In genomic region chr4:87359483-87359882, GRCm38 (mm10) we compare ENCODE assay signal across 8 mouse cellular contexts.
DNase-seq lines count a peak whose midpoint lies in the region; ATAC-seq lines count a peak whose summit lies in the region.

No protein-coding gene starts in this region.

- H3K27me3 ChIP-seq in megakaryocyte, embryonic 14.5 days (replicated peaks), result no peaks in the 10 kb centered on the region
- H3K27me3 ChIP-seq in heart, embryonic 12.5 days (replicated peaks), result no peaks in the 10 kb centered on the region
- no peaks in the 10 kb centered on the region for H3K27me3 ChIP-seq in intestine, embryonic 15.5 days (replicated peaks)

- WGBS in heart, embryonic 12.5 days, result 33% methylated on average over 9 of the region's 9 CpGs
- WGBS in intestine, embryonic 15.5 days, result 41% methylated on average over 9 of the region's 9 CpGs

- H3K27ac ChIP-seq in heart, embryonic 12.5 days (ENCODE audit: poor library complexity, severe bottlenecking), result no peak overlapping the region
- H3K27ac ChIP-seq in intestine, embryonic 15.5 days, result no peak overlapping the region

- no peaks in the 10 kb centered on the region for H3K9me3 ChIP-seq in megakaryocyte, embryonic 14.5 days
- no peaks in the 10 kb centered on the region for H3K9me3 ChIP-seq in heart, embryonic 12.5 days (replicated peaks)
- H3K9me3 ChIP-seq in intestine, embryonic 15.5 days, result no peaks in the 10 kb centered on the region

- H3K9ac ChIP-seq in heart, embryonic 12.5 days, result no peak overlapping the region
- H3K9ac ChIP-seq in intestine, embryonic 15.5 days, result no peak overlapping the region

- ATAC-seq in megakaryocyte, adult 5-6 weeks (ENCODE audit: poor library complexity, severe bottlenecking), result no peak
- ATAC-seq in heart, embryonic 12.5 days (ENCODE audit: insufficient number of reproducible peaks, low FRiP score), result no peak
- ATAC-seq in intestine, embryonic 15.5 days, result no peak

- H3K4me1 ChIP-seq in megakaryocyte, embryonic 14.5 days, result peaks cover 6% of the 10 kb centered on the region
- no peaks in the 10 kb centered on the region; the same call in 1 of the 2 replicates for H3K4me1 ChIP-seq in heart, embryonic 12.5 days (replicated peaks)
- 0 out of 2 replicates have a peak, but pooled peaks cover 2% of the 10 kb centered on the region for H3K4me1 ChIP-seq in intestine, embryonic 15.5 days (replicated peaks)

- H3K36me3 ChIP-seq in megakaryocyte, embryonic 14.5 days (replicated peaks; ENCODE audit: low read length), result no peaks in the 10 kb centered on the region
- no peaks in the 10 kb centered on the region for H3K36me3 ChIP-seq in heart, embryonic 12.5 days
- H3K36me3 ChIP-seq in intestine, embryonic 15.5 days, result no peaks in the 10 kb centered on the region

- peak; percentile 27 for DNase-seq in cerebellum, adult 11-12 months
- peak; percentile 21 for DNase-seq in layer of hippocampus, adult 9-10 months (ENCODE audit: low spot score)
- DNase-seq in lung, postnatal 36 days, result peak; percentile 69
- no peak for DNase-seq in spleen, postnatal 4 days (ENCODE audit: low spot score in 2 of 2)

- H3K4me2 ChIP-seq in heart, embryonic 12.5 days, result peak overlapping the region; percentile 39; the same call in 1 of the 2 replicates
- H3K4me2 ChIP-seq in intestine, embryonic 15.5 days (replicated peaks), result no peak overlapping the region

- H3K4me3 ChIP-seq in megakaryocyte, embryonic 14.5 days (replicated peaks), result peak overlapping the region; percentile 81
- H3K4me3 ChIP-seq in heart, embryonic 12.5 days, result no peak overlapping the region
- no peak overlapping the region for H3K4me3 ChIP-seq in intestine, embryonic 15.5 days (replicated peaks)

Comparison
In these comparisons a context has a peak if more than half of its experiments do, and no peak if none do; other contexts are left out.
1. DNase-seq: peak in cerebellum, adult 11-12 months (single experiment), layer of hippocampus, adult 9-10 months (single experiment) and lung, postnatal 36 days (single experiment); none in spleen, postnatal 4 days (0 of 2).